Mouse (Mus musculus) cerebellum, adult 11 months (tissue): ENCODE results near the gene Dmrt1.

Experiments used
- DNase-seq: peaks from one replicate; pipeline ENCODE4 v3.0.0; 2022

Gene Dmrt1

DNA sequence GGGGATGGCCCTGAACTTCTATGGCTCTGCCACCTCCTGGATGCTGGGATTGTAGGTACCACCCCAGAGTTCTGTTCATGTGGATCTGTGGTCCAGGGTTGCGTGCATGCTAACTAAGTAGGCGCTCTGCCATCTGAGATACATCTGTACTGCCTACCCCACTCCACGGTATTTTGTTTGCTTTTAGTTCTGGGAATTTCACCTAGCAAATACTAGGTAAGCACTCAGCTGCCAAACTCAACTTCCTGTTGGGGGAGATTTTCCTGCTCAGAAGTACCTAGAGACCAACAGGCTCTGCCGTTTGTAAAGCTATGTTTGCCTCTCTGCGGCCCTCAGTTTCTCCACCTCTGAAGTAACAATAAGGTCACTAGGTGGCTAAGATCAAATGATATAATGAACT, 129.7 kb downstream of the Dmrt1 start:
- DNase-seq = no peak

DNA sequence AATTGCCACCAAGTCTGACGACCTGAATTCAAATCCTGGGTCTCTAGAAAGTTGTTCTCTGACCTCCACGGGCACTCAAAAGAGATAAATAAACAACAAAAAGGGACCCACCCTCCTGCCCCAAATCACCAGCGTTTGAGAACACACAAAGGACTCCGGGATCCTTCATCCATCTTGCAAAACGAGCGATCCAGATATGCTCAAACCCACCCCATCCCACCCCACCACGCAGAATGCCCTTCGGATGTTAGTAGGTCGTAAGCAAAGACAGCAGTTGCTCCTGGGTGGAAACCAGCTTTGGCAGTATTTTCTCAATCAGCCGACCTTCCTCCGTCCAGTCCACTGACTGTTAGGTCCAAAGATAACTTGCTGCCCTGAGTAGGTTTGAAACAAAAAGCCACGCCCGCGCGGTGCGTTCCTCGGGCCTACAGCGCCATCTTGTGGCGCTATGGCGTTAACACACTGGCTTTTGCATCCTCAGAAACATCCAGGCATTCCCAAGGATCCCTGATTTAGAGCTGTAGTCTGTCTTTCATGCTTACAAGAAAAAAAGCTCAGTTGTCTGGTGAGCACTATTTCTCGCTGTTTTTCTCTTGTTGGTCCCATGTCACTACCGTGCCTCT, 130.3 kb downstream of the Dmrt1 start:
- peak; percentile 22 for DNase-seq

DNA sequence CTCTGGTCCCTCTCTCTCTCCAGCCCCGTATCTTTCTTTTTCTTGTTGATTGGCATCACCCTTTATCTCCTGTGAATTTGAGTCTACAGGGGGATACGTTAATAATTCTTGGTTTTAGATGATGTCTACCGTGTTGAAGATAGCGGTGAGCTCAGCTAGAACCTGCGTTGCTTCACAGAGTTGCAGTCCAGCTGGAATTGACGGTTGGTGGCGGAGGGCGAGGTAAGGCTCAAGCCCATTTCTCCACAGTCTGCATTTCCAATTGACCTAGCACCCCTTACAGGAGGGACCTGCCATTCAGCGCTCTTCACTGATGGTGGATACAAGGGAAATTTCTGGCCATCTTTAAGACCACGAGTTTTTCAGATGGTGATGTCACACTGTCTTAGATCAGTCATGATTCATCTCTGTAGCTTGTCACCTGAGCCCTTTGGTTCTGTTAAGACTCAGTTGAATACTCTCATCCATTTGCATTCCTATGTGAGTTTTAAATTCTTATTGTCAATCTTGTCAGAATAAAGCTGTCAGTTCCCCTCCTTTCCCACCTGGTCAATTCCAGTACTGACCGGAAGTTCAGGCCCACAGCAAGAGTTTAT, 133.4 kb downstream of the Dmrt1 start:
- DNase-seq = no peak

DNA sequence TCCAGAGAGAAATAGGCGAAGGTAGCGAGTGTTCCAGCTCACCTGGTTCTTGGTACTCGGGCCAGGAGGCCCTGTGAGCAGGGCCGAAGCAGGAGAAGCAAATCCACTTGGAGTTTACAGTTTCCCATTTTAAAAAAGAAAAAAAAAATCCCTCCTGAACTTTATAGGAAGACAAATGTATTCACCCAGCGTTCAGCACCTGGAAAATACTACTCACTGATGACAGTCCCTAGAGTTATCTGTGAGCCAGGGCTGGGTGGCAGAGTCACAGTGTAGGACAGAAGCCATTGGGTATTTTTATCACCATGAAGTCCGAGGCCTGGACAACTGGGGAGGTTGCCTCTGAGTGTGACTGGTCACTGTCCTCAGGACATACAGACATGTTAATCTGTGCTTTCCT, 136.4 kb downstream of the Dmrt1 start:
- no peak for DNase-seq

DNA sequence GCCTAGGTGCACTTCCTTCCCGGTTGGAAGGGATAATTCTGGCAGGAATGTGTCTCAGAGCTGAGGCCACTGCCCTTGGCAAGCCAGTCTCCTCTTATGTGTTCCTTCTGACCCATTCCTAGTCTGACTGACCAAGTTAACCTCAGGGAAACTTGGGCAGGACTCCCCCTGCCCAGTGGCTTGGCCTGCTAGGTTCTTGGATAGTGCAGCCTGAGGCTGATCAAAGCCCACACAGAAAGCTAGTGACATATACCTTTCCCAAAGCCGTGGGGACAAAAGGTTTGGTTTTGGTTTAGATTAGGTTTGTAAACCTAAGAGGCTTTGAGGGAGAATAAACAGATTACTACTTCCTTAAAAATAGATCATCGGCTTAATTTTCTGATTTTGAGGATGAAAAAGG, 141.7 kb downstream of the Dmrt1 start:
- DNase-seq = no peak

DNA sequence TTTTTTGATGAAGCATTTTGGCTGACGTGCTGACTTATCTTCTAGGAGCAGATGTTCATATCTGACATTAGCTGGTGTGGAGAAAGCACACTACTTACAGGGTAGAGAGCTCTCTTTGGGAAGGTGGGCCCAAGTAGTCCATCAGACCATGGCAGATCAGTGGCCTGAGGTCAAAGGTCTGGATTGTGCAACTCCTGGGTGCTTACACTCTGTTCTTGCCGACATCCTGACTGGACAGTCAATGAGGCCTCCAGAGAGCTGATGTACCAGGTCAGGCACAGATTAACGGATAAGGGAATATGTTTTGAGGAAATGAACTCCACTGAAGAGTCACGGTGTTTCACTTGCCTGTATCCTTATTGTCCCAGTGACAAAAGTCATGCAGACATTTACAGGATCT, 143.3 kb downstream of the Dmrt1 start:
- no peak for DNase-seq

DNA sequence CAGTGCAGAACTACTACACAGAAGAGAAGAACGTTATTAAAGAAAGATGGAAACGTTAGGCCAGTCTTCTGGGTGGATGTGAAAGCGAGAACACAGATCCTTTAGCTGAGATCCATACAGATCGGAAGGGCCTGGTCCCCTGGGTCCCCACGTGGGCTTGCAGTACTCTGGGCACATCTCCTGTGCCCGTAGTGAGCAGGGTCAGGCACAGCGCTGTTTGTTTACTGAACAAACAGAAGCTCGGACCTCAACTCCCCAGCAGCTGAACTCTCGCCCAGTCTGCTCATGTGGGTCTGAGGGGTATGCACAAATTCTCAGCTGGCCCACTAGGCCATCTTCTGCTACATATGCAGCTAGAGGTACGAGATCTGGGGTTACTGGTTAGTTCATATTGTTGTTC, 145.1 kb downstream of the Dmrt1 start:
- DNase-seq = no peak

DNA sequence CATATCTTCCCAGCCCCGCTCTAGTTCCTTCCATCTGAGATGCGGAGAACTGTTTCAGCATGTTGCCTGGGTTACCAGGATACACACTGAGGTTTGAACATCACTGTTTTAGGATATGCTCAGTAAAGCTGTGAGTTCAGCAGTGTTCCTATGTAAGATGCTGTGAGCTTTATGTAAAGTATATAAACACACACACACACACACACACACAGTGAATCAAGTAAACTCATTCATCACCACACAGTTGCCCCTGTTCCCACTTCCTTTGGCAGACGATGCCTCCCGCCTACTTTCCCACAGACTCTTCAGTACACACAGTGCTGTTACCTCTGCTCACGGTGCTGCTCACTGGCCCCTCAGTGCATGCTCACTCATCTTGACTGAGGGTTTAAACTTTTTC, 147.1 kb downstream of the Dmrt1 start:
- no peak for DNase-seq
